Mouse (Mus musculus) E14TG2a.4 (cell line): ENCODE results near the gene Lpp.

Source experiments
- CTCF ChIP-seq: conservative IDR thresholded peaks from 2 replicates; pipeline ENCODE4 v1.5.1; 2014; ENCODE audit warnings: low read length
- NANOG ChIP-seq: IDR thresholded peaks from 2 replicates; pipeline ENCODE4 v1.6.1; 2014; ENCODE audit warnings: borderline replicate concordance, low read length, mixed read lengths
- POU5F1 ChIP-seq: IDR thresholded peaks from 2 replicates; pipeline ENCODE4 v1.6.1; 2014; ENCODE audit warnings: low read length, borderline replicate concordance

DNA sequence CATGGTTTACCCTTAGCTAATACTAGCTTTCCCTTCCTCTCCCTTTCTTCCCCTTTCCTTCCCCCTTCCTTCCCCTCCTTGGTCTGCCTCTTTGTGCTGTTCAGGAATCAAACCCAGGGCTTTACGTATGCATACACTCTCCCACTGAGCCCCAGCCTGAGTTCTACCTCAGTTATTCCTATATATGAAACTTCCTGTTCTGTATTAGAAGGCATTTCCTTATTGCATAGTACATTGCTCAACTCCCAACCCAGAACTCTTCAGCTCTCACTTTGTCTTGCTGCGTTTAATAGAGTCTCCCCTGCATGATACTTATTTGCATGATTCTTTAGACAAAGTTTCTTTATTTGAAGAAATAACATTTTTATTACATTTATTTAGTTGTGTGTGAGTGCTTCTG, 184.5 kb downstream of the Lpp start:
- no peak for TF ChIP-seq CTCF
- TF ChIP-seq NANOG: no peak
- no peak for TF ChIP-seq POU5F1
